Mouse (Mus musculus): ENCODE data around the gene 1810013L24Rik. TPM values are rescaled to one million over a fixed set of nuclear protein-coding genes. Genes with fewer than 3 reads are reported as not detected.
"Not testable (repeated sequence)": the region's sequence is repeated elsewhere in the genome, so short reads cannot be mapped to it uniquely, and the experiment has no call there.

Gene 1810013L24Rik
- total and polyA plus RNA-seq, 3 experiments = 27.1 to 47.7 (median 30.0) TPM

- Histone ChIP-seq H3K27me3 (replicated peaks) (peaks cover 40% of the 10 kb centered on the region), H3K4me3 (replicated peaks in 1 of 3; ENCODE audit: low read depth in 2 of 3, low read length in 2 of 3, poor library complexity in 1 of 3) (no peak overlapping the region), H3K9ac (ENCODE audit: insufficient read depth, low read depth) (no peak overlapping the region), H3K79me2 (replicated peaks; ENCODE audit: control insufficient read depth, extremely low read depth, insufficient read depth, poor library complexity, severe bottlenecking) (no peaks in the 10 kb centered on the region), H3K36me3 (replicated peaks in 1 of 2; ENCODE audit: control insufficient read depth in 1 of 2, insufficient read depth in 1 of 2, low read length in 1 of 2) (no peaks in the 10 kb centered on the region), H3K27ac (ENCODE audit: insufficient read depth, low read depth) (no peak overlapping the region), H3K4me2 (ENCODE audit: insufficient read depth, low read depth, poor library complexity, severe bottlenecking) (no peak overlapping the region), H3K4me1 (ENCODE audit: control insufficient read depth in 1 of 2, insufficient read depth in 2 of 2) (no peaks in the 10 kb centered on the region), H3K9me3 (replicated peaks; ENCODE audit: low read length) (no peaks in the 10 kb centered on the region)
- TF ChIP-seq MXI1 (IDR thresholded peaks at IDR 0.05; ENCODE audit: low read depth, low read length) (no peak), MYC (IDR thresholded peaks at IDR 0.05; ENCODE audit: low read depth, low read length) (no peak)
- in situ Hi-C loops (cut with MboI; ENCODE audit: low pct_ligation_motif_present, low pct_unique_long_range_greater_than_20kb, low sequenced_read_pairs) = no loop called here
- dilution Hi-C loops (cut with MboI; ENCODE audit: extremely low pct_ligation_motif_present, extremely low pct_unique_long_range_greater_than_20kb, low sequenced_read_pairs) = no loop called here
- no peak for DNase-seq (ENCODE audit: extremely low read depth)
Observed at GRCm38 (mm10) chr16:8895301-8895700, 65.4 kb downstream of the 1810013L24Rik start.

GRCm38 (mm10) chr16:8906115-8906514 lies 76.2 kb downstream of the 1810013L24Rik start:
- DNase-seq (ENCODE audit: extremely low read depth) = not testable (repeated sequence)

More at GRCm38 (mm10) chr16:8906115-8906514, 76.2 kb downstream of the 1810013L24Rik start:
- H3K27ac ChIP-seq (ENCODE audit: insufficient read depth, low read depth); H3K9ac ChIP-seq (ENCODE audit: insufficient read depth, low read depth); H3K4me2 ChIP-seq (ENCODE audit: insufficient read depth, low read depth, poor library complexity, severe bottlenecking); H3K9me3 ChIP-seq (replicated peaks; ENCODE audit: low read length); H3K4me3 ChIP-seq (replicated peaks in 1 of 3; ENCODE audit: low read depth in 2 of 3, low read length in 2 of 3, poor library complexity in 1 of 3); H3K79me2 ChIP-seq (replicated peaks; ENCODE audit: control insufficient read depth, extremely low read depth, insufficient read depth, poor library complexity, severe bottlenecking); dilution Hi-C loops (cut with MboI; ENCODE audit: extremely low pct_ligation_motif_present, extremely low pct_unique_long_range_greater_than_20kb, low sequenced_read_pairs); H3K36me3 ChIP-seq (replicated peaks in 1 of 2; ENCODE audit: control insufficient read depth in 1 of 2, insufficient read depth in 1 of 2, low read length in 1 of 2); in situ Hi-C loops (cut with MboI; ENCODE audit: low pct_ligation_motif_present, low pct_unique_long_range_greater_than_20kb, low sequenced_read_pairs); H3K4me1 ChIP-seq (ENCODE audit: control insufficient read depth in 1 of 2, insufficient read depth in 2 of 2): not testable (repeated sequence)
- peaks cover 55% of the 10 kb centered on the region for H3K27me3 ChIP-seq (replicated peaks)

Other genes starting within 250 kb of the 1810013L24Rik start
- 33.1 and 44.7 TPM in 2 replicates for gene Pmm2, start 192.4 kb upstream of the 1810013L24Rik start, total RNA-seq (2012; rRNA removed)
- 40.6 and 42.1 TPM in 2 replicates for gene Pmm2, start 192.4 kb upstream of the 1810013L24Rik start, total RNA-seq (2014; rRNA removed)
- gene Pmm2, start 192.4 kb upstream of the 1810013L24Rik start, polyA plus RNA-seq (2012; ENCODE audit: insufficient read length, low read depth) = 69.4 and 71.2 TPM in 2 replicates
- 22.2 and 25.6 TPM in 2 replicates for gene Tmem186, start 192.4 kb upstream of the 1810013L24Rik start, total RNA-seq (2012; rRNA removed)
- 21.5 and 21.9 TPM in 2 replicates for gene Tmem186, start 192.4 kb upstream of the 1810013L24Rik start, total RNA-seq (2014; rRNA removed)
- 18.1 and 19.7 TPM in 2 replicates for gene Tmem186, start 192.4 kb upstream of the 1810013L24Rik start, polyA plus RNA-seq (2012; ENCODE audit: insufficient read length, low read depth)
- gene Carhsp1, start 157.9 kb upstream of the 1810013L24Rik start, total RNA-seq (2012; rRNA removed) = 26.0 and 28.4 TPM in 2 replicates
- gene Carhsp1, start 157.9 kb upstream of the 1810013L24Rik start, total RNA-seq (2014; rRNA removed) = 27.8 and 29.7 TPM in 2 replicates
- gene Carhsp1, start 157.9 kb upstream of the 1810013L24Rik start, polyA plus RNA-seq (2012; ENCODE audit: insufficient read length, low read depth) = 24.4 and 26.2 TPM in 2 replicates
- gene Gm5767, start 149.3 kb upstream of the 1810013L24Rik start, total RNA-seq (2012; rRNA removed) = not detected in 2 replicates
- gene Gm5767, start 149.3 kb upstream of the 1810013L24Rik start, total RNA-seq (2014; rRNA removed) = not detected in 2 replicates
- not detected in 2 replicates for gene Gm5767, start 149.3 kb upstream of the 1810013L24Rik start, polyA plus RNA-seq (2012; ENCODE audit: insufficient read length, low read depth)
- 113 and 140 TPM in 2 replicates for gene Usp7, start 37.8 kb upstream of the 1810013L24Rik start, total RNA-seq (2012; rRNA removed)
- 143 and 169 TPM in 2 replicates for gene Usp7, start 37.8 kb upstream of the 1810013L24Rik start, total RNA-seq (2014; rRNA removed)
- 156 and 169 TPM in 2 replicates for gene Usp7, start 37.8 kb upstream of the 1810013L24Rik start, polyA plus RNA-seq (2012; ENCODE audit: insufficient read length, low read depth)